Mouse (Mus musculus) right cerebral cortex, postnatal 10 days (tissue): Measurements from ENCODE around the gene Trim30c.
A peak's percentile ranks its signal among the peaks of the same experiment; 100 is the strongest.
"Not testable (repeated sequence)": the region's sequence is repeated elsewhere in the genome, so short reads cannot be mapped to it uniquely, and the experiment has no call there.

Source experiments
- DNase-seq, 2 experiments: peaks; one replicate each; pipeline ENCODE4 v3.0.0; 2021; ENCODE audit warnings: low spot score in 2 of 2

The Trim30c gene

GRCm38 (mm10) chr7:104400698-104401097 is at the start of gene Trim30c:
Gene Trim30c, minus strand, starts transcription at chr7:104400837.
- no peak for DNase-seq

DNA sequence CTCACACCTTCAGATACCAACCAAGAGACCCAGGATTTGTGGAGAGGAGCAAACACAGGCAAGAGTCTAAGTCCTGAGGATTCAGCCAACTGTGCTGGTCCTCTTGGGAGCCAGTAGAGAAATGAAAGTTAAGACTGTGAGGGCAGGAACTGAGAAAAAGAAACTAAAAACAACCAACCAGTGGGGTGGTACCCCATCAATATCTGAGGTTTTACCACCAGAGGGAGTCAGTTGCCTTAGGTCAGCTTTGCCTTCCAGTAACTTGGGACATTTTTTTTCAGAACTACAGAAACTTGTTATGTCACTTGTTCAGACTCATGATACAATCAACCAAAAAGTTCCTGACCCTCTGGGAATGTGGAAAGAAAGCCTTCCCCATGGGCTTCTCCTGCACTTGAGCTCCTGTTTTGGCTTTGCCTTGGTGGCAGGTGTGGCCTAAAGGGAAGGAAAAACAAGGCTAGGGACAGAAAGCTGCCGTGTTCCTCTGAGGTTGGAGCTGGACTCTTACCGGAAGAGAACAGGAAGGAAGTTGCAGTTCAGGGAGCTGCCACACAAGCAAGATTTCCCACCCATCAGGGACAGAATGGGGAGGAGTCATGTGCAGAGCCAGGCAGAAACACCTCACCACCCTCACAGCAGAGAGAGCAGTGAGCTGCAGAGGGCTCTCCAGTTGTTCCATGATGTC is 45.5 kb upstream of the Trim30c start:
- DNase-seq: no peak

GRCm38 (mm10) chr7:104404460-104404950 is 3.9 kb upstream of the Trim30c start:
- DNase-seq: no peak

DNA sequence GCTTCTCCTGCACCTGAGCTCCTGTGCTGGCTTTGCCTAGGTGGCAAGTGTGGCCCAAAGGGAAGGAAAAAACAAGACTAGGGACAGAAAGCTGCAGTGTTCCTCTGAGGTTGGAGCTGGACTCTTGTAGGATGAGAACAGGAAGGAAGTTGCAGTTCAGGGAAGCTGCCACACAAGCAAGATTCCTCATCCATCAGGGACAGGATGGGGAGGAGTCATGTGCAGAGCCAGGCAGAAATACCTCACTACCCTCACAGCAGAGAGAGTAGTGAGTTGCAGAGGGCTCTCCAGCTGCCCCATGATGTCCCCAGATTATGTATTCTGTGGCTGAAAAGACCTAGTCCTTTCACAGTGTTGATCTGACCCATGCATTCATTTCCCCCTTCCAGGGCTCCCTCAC is 503 bp upstream of the Trim30c start:
- no peak for DNase-seq

GRCm38 (mm10) chr7:104398492-104398891 is 2.1 kb downstream of the Trim30c start:
- no peak for DNase-seq

GRCm38 (mm10) chr7:104369736-104370414 is 30.8 kb downstream of the Trim30c start, which contains the start of gene Trim30b:
Gene Trim30b, minus strand, starts transcription at chr7:104369884.
- DNase-seq: no peak

GRCm38 (mm10) chr7:104366339-104366738 is 34.3 kb downstream of the Trim30c start:
- DNase-seq: no peak

DNA sequence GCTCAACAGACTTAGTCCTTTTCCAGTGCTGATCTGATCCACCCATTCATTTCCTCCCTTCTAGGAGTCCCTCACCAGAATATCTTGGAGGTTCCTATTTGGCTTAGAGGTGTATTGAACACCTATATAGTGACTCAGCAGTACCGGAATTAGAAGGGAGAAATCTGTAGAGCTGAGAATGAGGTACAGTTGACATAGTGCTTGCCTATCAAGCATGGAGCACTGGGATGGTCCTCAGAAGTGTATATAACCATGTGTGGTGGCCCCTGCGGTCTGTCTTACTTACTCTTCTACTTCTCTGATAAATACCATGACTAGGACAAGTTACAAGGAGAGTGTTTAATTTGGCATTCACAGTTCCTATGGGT is 47.1 kb downstream of the Trim30c start:
- no peak for DNase-seq

DNA sequence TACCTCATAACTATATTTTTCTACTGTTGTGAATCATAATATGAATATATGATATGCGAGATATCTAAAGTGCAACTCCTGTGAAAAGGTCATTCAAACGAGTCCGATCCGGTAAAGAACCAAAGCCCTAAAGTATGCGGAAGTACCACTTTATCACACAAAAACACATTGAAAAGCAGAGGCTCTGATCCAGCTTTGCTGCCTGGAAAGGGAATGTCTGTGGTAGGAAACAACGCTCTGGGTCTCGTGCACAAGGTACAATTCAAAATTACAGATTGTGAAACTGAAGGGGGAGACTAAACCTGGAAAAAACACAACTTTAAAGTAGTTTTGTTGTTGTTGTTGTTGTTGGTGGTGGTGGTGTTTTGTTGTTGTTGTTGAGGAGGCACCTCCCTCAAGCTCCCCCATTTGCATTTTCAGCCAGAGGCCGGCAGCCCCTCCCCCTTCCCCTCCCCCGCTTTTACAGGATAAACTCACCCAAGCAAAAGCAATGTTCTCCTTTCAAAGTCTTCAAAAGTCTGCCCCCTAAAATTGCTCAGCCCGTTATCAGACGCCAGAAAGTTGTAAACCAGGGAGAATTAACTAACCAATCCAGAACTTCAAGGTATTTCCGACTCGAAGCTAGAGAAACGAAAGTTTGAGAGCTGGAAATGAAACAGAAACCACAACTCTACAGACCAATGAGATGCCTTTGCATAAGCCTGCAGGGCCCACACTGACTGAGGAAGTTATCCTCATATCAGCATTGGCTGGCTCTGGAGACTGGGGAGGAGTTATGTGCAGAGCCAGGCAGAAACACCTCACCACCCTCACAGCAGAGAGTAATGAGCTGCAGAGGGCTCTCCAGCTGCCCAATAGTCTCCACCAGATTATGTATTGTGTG is 47.7 kb downstream of the Trim30c start, which contains the start of gene Trim12c:
Gene Trim12c (minus strand): TSS at position 646 of the 883 bp plus-strand sequence.
- DNase-seq: peak; percentile 36 to 38

DNA sequence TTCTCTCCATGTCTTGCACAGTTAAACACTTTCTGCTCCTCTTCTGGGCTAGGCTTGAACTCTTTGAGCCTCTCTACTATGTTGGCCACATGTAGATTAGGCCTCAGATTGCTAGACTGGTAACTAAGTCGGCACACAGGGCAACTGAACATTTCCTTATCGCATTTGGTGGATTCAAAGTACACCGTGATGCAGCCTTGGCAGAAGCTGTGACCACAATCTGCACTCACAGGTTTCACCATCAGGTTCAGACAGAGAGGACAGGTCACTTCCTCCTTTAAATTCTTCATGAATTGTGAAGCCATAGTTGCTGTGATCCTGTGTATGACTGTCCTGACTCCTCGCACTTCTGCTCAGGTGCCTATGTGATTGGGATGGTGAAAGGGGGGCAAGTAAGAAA is 52.6 kb downstream of the Trim30c start:
- not testable (repeated sequence) for DNase-seq

DNA sequence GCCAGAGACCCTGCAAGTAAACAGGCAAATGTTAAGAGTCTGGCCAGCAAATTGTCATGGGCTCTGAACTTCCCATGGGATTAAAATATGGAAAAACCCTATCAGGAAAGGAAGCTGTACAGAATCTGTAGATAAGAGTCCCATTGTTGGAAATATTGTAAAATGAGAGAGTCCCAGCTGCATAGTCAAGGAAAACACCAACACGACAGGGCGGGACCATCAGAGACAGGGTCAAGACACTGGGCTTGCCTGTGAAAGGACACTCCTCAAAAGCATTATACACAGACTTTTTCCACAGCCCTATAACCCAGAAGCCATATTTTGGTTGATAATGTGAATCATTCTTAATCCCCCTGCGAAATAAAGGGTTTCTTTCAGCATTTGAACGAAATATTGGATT is 59.9 kb downstream of the Trim30c start:
- DNase-seq: not testable (repeated sequence)

DNA sequence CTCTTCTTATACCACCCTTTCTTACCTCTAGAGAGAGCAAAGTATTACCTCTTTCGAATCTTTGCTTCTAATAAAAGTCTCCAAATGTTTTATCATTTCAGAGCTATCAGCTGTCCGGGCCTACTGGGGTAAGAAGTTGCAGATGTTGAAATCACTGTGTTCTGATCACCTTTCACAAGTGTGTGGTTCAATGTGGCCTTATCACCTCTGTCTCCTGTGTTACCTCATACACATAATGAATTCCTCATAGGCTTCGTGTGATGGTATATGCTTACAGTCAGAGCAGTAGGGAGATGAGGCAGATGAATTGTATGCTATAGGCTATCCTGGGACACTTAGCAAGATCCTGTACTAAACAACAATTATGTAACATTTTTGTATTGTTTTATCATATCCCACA is 65.1 kb downstream of the Trim30c start:
- DNase-seq: not testable (repeated sequence)
